Mouse (Mus musculus): ENCODE measurements around the gene Gm20388.

- TF ChIP-seq CTCF (IDR thresholded peaks at IDR 0.05; ENCODE audit: insufficient read depth, low read depth, low read length) (no peak), POLR2A (IDR thresholded peaks at IDR 0.05; ENCODE audit: insufficient read depth, low read depth, low read length) (no peak)
These were observed 3969.6 kb downstream of the Gm20388 start for GRCm38 (mm10) chr8:123880271-123880670.

All from olfactory bulb, adult 2 months (tissue).